Mouse (Mus musculus) embryonic stem cell, embryonic (primary cell): Measurements from ENCODE around the gene Tbc1d22a.

ENCODE experiments used
- CTCF ChIA-PET, 4 experiments: fragments of 300-600 bp in 2 of 4; fragments of 350-600 bp in 2 of 4; sonication (Branson Sonifier 250); formaldehyde crosslinking; loops; one replicate each; lab custom pipeline; 2022; ENCODE audit warnings: inconsistent platforms in 2 of 4; lab: Charles Lee
- POLR2A ChIA-PET, 4 experiments: fragments of 300-600 bp in 2 of 4; fragments of 350-600 bp in 2 of 4; sonication (Branson Sonifier 250); formaldehyde crosslinking; loops; one replicate each; lab custom pipeline; 2022; ENCODE audit warnings: antibody characterized with exemption in 4 of 4, inconsistent platforms in 1 of 4; lab: Charles Lee

The Tbc1d22a gene

DNA sequence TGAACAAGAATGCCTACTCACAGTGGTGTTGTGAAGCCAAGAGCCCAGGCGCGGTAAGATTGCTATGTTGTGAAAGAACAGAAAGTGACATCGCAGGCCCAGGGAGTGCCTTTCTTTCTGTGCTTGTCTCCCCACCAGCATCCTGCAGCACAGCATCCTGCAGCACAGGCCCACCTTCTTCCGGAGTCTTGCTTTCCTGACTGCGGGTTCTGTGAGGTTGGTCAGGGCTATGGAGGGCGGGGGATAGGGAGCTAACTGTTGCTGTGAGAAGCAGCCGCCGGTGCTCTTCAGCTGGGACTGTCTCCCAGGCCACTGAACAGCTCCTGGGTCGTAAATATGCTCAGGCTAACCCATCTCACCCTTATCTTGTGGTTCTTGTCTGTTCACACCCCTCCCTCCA is 131.6 kb downstream of the Tbc1d22a start:
- ChIA-PET CTCF (no interaction called here), POLR2A (no interaction called here)

DNA sequence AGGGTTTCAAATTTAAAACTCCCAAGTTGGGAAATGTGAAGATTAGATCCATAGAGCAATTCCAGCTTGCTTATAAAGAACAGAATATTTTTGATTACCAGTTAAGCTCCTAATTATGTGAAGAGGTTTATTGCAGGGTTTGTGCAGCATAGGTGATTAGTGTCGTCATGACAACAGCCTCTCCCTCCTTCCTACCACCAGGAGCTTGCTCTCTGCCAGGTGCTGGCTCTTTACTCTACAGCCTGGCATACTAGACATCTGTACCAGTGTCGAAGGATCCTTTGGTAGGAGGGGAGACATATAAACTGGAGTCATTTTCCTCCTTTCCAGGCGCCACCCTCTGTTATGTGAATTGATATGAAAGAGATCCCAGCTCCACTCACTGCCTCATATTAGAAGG is 132.3 kb downstream of the Tbc1d22a start:
- ChIA-PET POLR2A (interaction anchor here in 1 of 4 experiments (0.6 kb wide), 1 partner anchor 1257 kb away, joined by 3 read pairs; no protein-coding TSS in a partner anchor), CTCF (no interaction called here)

DNA sequence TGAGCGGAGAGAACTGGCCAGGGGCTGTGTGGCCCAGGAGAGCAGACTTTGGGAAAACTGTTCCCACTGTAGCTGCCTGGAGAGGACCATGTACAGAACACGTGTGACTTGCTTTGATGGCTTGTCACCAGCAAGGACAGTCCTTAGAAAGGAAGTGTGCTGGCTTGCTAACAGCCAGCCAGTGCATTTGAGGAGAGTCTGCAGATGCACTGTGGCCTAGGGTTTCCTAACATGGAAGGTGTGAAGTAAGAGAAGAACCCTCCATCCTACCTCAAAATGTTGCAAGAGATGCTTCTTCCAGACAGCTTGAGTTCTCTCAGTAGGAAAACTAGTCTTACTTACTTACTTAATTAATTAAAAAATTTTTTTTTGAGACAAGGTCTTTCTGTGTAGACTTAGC is 140.7 kb downstream of the Tbc1d22a start:
- POLR2A ChIA-PET: no interaction called here
- CTCF ChIA-PET: interaction anchor here in 1 of 4 experiments (0.7 kb wide), 1 partner anchor 65 kb away, joined by 3 read pairs; no protein-coding TSS in a partner anchor

DNA sequence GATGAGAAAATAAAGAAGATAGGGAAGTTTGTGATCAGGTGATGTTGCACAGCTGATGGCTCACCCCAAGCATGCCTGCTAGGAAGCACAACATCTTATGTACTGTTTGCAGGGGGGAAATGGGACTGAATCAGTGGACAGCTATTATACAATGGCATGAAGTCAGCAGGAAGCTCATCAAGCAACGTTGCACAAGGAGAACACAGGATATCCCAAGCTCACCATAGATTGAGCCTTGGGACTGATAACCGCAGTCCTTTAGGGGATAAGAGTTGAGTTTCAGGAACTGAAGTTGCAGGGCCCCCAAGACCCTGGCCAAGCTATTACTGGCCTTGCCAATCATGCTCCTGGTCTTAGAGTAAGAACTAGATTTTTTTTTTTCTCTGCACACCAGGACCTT is 141.6 kb downstream of the Tbc1d22a start:
- POLR2A ChIA-PET: interaction anchor here in 2 of 4 experiments (0.5 to 0.7 kb wide), 3 partner anchors 352 to 912 kb away, joined by 3 read pairs; no protein-coding TSS in a partner anchor

DNA sequence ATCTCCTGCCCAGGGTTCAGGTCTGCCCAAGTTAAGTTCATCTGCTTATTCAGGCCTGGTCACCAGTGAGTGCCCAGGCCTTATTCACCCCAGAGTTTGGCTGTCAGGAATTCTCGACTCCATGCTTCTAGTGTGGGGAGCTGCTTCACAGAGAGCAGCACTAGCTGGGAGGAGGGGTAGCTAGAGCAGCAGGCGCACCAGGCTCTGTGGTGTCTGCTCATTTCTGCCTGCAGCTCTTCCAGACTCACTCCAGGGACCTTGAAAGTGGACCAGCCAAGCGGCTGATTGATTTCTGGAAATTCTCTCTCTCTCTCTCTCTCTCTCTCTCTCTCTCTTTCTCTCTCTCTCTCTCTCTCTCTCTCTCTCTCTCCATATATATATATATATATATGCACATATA is 146.1 kb downstream of the Tbc1d22a start:
- ChIA-PET CTCF (interaction anchor here in 1 of 4 experiments (0.6 kb wide), 1 partner anchor 520 kb away, joined by 3 read pairs; no protein-coding TSS in a partner anchor), POLR2A (no interaction called here)

More for the DNA sequence above, 141.6 kb downstream of the Tbc1d22a start:
- CTCF ChIA-PET: interaction anchor here in 1 of 4 experiments (0.7 kb wide), 1 partner anchor 226 kb away, joined by 7 read pairs; no protein-coding TSS in a partner anchor

DNA sequence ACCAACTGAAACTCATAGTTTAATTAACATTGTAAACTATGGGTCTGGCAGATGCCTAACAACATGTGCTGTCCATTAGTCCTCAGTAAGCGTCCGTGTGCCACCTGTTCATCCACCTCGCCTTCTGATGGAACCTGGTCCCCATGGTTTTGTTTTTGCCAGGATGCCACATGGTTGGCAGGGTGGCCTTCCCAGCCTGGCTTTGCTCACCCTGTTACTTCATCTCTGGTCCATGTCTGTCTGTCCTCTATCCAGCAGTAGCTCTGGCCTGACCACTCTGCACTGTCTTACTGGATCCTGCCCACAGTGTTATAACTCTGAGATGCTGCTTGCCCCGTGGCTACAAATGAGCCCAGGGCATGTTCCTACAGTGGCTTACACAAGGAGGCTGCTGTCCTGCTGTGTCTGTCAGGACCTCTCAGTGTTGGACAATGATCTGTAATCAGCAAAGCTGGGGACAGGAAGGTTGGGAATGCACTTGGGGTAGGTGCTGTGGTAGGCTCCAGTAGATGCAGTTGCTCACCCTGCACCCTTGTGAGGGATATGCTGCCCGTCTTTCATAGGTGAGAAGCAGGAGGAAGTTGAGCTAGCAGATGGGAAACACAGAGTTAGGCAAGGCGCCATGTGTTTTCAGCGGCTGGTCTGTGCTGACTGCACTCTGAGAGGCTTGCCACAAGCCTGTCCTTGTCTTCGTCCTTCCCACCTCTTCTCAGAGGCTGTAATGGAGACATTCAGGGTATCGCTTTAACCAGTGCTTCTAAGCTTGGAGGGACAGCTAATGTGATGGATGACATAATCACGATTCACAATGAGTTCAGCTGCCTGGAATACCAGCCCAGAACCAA is 148.3 kb downstream of the Tbc1d22a start:
- ChIA-PET POLR2A (interaction anchor here in 1 of 4 experiments (0.6 to 1.3 kb wide), 4 partner anchors 13 to 1228 kb away, joined by 3 read pairs; no protein-coding TSS in a partner anchor), CTCF (no interaction called here)

DNA sequence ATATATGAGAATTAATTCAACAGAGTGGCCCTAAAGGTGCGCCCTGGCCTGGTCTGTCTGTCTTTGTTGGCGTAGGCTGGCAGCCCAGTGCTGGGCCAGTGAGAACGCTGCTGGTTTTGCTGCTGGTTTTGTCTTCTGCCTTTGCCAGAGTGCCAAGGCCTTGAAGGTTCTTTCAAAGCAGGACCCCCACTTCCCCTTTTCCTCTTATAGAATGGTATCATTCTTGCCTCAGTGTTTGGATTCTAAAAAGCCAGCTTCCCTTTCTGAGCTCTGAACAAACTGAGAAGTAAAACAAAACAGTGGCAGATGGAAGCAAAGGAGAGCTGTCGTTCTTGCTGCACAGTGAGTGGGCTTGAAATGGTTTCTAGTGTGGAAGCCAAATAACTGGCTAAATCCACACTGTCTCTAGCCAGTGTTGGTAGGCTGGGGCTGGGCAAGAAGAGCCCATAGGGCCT is 149.6 kb downstream of the Tbc1d22a start:
- ChIA-PET POLR2A (interaction anchor here in 1 of 4 experiments (1.3 kb wide), 1 partner anchor 14 kb away, joined by 3 read pairs; no protein-coding TSS in a partner anchor), CTCF (no interaction called here)

DNA sequence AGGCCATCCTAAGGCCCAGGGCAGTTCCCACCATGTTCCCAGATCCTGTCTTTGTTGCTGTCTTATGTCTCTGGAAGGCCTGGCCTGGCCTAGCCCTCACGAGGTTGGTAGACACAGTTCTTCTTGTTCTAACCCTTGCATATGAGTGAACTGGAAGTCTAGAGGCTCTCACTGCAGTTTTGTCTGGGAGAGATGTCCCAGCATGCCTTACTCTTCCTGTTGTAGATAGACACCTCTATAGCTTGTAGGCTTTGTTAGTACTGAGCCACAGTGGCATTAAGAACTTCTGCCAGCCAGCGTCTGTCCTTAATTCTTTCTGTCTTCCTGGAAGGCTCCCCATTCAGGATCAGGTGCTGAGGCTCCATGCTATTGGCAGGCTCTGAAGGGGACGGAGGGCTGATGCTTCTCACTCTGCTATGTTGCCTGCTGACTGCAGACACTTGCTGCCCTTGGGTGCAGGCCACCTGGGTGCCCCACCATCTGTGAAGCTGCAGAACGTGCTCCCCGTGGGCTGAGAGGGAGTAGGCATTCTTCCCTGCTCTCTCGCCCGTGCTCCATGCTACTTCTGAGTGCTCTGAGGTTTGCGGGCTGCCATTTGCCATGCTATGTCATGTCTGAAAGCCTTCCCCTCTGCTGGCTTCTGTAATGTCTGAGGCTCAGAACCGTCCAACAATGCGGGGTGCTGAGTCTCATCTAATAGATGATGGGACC is 150.8 kb downstream of the Tbc1d22a start:
- ChIA-PET POLR2A (no interaction called here), CTCF (no interaction called here)

DNA sequence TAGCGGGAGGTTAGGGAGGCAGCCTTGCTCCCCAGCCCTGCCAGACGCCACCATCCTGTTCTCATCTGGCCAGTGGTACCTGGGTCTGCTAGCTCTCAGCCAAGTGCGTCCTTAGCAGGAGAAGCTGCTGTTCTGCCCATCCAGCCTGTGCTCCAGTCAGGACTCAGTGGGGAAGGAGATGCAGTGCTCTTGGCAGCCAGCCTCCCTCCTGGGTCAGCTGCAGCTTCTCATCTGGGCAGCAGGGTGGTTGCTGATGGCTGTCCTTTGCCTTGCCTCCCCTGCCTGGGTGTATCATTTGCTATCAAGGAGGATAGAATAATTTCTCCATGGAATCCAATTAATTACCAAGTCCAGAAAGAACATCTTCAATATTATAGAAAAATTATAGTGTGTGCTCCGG is 152.5 kb downstream of the Tbc1d22a start:
- ChIA-PET CTCF (no interaction called here), POLR2A (interaction anchor here in 1 of 4 experiments (0.9 kb wide), 1 partner anchor 12 kb away, joined by 3 read pairs; no protein-coding TSS in a partner anchor)

DNA sequence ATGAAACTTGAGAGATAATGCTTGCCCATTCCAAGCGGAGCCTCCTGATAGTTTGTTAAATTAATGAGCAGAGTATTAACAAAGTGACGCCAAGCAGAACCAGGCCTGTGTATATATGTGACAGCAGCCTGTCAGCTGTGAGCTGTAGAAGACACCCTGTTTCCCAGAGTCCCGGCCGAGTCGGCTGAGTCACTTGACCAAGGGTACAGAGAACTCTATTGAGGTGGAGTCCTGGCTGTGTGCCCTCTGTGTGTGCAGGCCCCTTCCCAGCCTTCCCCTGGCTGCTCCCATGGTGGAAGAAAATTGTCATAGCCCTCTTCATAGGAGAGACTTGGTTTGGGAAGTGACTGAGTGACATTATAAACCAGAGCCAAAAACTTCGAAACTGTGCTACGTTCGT is 153.0 kb downstream of the Tbc1d22a start:
- CTCF ChIA-PET: no interaction called here
- POLR2A ChIA-PET: no interaction called here

DNA sequence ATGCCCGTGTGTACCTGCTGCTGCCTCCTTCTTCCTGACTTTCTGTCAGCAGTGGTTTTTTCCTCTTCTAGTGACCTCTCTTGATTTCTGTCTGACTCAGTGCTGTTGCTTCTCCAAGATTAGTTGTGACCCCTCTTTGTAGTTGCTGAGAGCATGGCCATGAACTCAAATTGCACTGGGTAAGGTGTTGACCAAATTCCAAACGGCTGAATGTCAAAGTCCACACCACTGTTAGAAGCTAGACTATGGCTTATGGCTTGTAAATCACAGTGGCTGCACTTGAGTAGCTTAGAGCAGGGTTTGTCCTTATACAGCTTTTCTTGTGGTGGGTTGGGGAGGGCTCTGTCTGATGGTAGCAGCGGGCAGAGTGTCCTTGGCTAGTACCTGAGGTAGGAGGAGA is 156.6 kb downstream of the Tbc1d22a start:
- CTCF ChIA-PET: interaction anchor here in 1 of 4 experiments (0.9 kb wide), 1 partner anchor 39 kb away, joined by 3 read pairs; no protein-coding TSS in a partner anchor
- POLR2A ChIA-PET: no interaction called here

DNA sequence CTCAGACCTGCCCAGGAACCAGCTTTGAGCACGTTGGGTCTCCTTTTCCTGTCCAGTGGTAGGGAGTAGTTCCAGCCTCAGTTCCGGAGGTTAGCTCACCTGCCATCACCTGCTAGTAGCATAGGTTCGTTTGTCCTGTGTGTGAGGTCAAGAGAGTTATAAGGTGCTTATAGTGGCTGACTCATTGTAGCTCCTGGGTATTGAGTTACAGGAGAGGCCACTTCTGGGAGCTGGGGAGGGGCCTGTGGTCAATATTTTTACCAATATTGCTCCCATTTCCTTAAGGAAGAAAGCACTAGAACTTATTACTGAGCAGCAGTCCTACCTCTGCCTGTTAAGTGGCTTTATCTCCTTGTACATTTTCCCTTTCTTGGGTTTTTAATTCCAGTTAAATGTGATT is 161.0 kb downstream of the Tbc1d22a start:
- POLR2A ChIA-PET: interaction anchor here in 1 of 4 experiments (1.6 kb wide), 1 partner anchor 23 kb away, joined by 4 read pairs; no protein-coding TSS in a partner anchor
- CTCF ChIA-PET: interaction anchor here in 1 of 4 experiments (0.8 kb wide), 1 partner anchor 110 kb away, joined by 3 read pairs; no protein-coding TSS in a partner anchor

DNA sequence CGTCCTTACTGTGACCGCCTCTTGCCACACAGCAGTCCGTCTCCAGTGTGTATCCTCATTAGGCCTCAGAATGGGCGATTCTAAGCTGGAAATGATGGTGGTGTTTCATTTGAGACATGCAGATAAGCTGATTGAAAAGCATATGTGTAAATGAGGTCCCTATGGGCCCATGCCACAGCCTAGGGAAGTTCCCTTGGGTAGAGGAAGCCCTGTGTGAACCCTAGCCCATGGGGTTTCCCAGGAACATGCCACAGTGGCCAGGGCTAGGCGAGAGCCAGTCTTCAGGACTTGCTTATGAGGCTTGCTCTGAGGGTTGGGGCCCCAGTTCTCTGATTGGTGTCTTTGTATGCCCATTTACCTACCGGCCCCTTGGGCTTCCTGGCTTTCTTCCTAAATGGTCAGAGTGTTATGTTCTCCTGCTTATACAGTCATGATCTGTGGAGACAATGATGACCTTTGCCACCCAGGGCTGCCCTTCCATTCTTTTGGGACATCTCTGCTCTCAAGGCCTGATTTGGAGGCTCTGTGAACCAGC is 161.7 kb downstream of the Tbc1d22a start:
- ChIA-PET CTCF (interaction anchor here in 1 of 4 experiments (0.8 kb wide), 1 partner anchor 110 kb away, joined by 3 read pairs; no protein-coding TSS in a partner anchor), POLR2A (no interaction called here)

DNA sequence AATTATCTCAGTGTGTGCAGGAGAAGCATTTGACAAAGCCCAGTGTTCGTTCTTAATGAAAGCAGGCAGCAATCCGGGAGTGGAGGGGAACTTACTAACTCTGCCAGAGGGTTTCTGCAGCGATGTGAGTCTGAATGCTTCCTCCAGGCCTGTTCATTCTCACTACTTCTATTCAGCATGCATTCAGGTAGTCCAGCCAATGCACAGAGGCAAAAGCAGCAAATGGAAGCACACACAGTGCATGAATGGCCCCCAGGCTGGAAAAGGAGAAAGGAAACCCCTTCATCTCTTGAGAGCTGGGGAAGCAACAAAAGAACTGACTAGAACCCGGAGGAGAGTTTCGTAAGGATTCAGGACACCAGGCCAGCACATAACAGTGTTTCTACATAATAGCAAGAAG is 169.0 kb downstream of the Tbc1d22a start:
- ChIA-PET POLR2A (no interaction called here), CTCF (no interaction called here)

DNA sequence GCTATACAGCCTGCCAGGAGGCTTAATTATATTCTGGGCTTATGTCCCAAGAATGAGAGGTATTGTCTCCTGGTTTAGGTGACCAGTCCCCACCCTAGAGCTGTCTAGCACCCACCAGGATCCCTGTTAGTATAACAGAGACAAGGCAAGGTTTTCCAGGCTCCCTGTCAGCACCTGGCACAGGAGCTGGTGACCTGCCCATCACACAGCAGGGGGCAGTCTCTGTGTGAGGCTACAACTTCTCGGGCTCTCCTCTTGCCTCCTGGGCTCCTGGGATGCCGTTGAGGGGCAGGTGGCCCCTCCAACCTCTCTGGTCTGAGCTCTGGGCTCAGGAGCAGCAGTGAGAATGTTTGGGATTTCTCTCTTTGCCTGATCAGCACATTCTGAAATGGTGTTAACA is 171.2 kb downstream of the Tbc1d22a start:
- ChIA-PET POLR2A (no interaction called here), CTCF (interaction anchor here in 1 of 4 experiments (0.6 kb wide), 1 partner anchor 161 kb away, joined by 3 read pairs; no protein-coding TSS in a partner anchor)

DNA sequence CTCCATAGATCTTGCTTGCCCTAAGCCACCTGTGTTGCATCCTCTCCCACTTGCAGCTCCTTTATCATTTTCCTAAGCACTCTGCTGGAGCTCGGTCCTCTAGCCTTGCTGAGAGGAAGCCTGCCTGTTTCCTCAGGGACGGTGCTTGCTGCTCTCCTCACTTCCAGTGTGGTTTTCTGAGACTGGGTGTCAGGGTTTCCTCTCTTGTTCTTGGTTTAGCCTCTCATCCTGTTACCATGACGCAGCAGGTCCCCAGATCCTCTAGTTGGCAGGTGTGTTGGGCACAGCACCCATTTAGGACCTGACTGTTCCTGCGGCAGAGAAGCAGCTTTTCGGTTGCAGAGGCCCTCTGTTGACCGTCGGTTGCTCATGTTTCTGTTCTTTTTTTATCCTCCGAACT is 172.1 kb downstream of the Tbc1d22a start:
- CTCF ChIA-PET: no interaction called here

DNA sequence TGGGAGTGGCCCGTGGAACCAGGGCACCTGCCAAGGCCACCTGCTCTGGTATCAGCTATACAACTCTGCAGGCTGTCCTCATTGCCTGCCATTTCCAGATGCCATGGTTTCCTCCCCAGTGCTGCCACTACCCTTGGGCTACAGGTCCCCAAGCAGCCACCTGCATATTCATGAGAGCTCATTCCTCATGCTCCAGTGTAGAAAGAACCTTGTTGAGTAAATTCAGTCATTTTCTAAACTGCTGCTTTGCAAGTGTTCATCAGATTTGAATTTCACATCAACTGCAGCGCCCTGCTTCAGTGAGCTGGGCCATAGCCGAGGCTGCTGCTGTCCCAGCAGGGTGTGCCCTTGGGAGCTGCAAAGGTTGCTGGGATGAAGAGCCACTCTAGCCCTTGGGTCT is 174.3 kb downstream of the Tbc1d22a start:
- POLR2A ChIA-PET: interaction anchor here in 1 of 4 experiments (1.5 kb wide), 1 partner anchor 25 kb away, joined by 7 read pairs; no protein-coding TSS in a partner anchor
- CTCF ChIA-PET: no interaction called here

More for the DNA sequence above, 172.1 kb downstream of the Tbc1d22a start:
- POLR2A ChIA-PET: no interaction called here

DNA sequence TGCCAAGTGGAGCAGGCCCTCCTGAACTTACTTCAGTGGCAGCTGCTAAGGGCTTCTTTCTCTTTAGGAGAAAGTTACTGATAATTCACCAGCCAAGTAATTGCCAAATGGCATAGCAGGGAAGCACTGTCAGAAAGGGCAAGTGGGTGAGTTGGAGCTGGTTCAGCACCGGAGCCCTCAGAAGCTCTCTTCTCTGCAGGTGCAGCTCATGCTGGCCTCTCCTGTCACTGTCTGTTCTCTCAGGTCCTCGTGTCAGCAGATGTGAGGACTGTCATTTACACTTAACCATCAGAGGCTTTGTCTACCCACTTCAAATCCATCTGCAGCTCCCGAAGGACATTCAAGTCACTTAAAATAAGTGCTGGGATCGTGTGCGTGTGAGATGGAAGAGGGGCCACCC is 190.6 kb downstream of the Tbc1d22a start:
- ChIA-PET POLR2A (interaction anchor here in 1 of 4 experiments (1.0 to 1.7 kb wide), 3 partner anchors 9 to 26 kb away, joined by 3 read pairs; no protein-coding TSS in a partner anchor), CTCF (interaction anchor here in 2 of 4 experiments (0.8 to 1.2 kb wide), 4 partner anchors 8 to 152 kb away, joined by 3 read pairs; no protein-coding TSS in a partner anchor)
